Mouse (Mus musculus) neural tube, embryonic 11.5 days (tissue): ENCODE results near the gene Esr1. TPM values are rescaled to one million over a fixed set of nuclear protein-coding genes. Genes with fewer than 3 reads are reported as not detected.

Source experiments
- ATAC-seq: fragments of 200-750 bp; cut with Nextera tagmentation; 2 replicates; pipeline ENCODE4 v1.8.0; 2017; ENCODE audit warnings: moderate number of reproducible peaks, mild to moderate bottlenecking, moderate TSS enrichment, moderate library complexity; ENCODE audit not compliant: insufficient read depth, low FRiP score, low TSS enrichment
- DNase-seq: peaks from one replicate; pipeline ENCODE4 v3.0.0-alpha.2; 2015; ENCODE audit warnings: low spot score
- H3K27ac ChIP-seq: fragments of 300-500 bp; sonication (generic); 2 replicates; pipeline ENCODE4 v1.5.1; 2014; ENCODE audit warnings: low read depth, mild to moderate bottlenecking, low read length
- H3K27me3 ChIP-seq: fragments of 300-500 bp; sonication (generic); 2 replicates; pipeline ENCODE4 v1.6.1; 2014; ENCODE audit warnings: mild to moderate bottlenecking, low read length, mixed read lengths; ENCODE audit not compliant: control insufficient read depth, insufficient read depth
- H3K36me3 ChIP-seq: fragments of 300-500 bp; sonication (generic); 2 replicates; pipeline ENCODE4 v1.6.1; 2014; ENCODE audit warnings: mild to moderate bottlenecking, low read length, moderate library complexity, mixed read lengths; ENCODE audit not compliant: control insufficient read depth, insufficient read depth
- H3K4me1 ChIP-seq: fragments of 300-500 bp; sonication (generic); 2 replicates; pipeline ENCODE4 v1.6.1; 2014; ENCODE audit warnings: low read length, mixed read lengths; ENCODE audit not compliant: control insufficient read depth, insufficient read depth
- H3K4me2 ChIP-seq: fragments of 300-500 bp; sonication (generic); 2 replicates; pipeline ENCODE4 v1.6.1; 2014; ENCODE audit warnings: low read depth, mild to moderate bottlenecking, moderate library complexity
- H3K4me3 ChIP-seq: fragments of 300-500 bp; sonication (generic); 2 replicates; pipeline ENCODE4 v1.5.1; 2014; ENCODE audit warnings: low read depth, low read length
- H3K9ac ChIP-seq: fragments of 300-500 bp; sonication (generic); 2 replicates; pipeline ENCODE4 v1.6.1; 2014; ENCODE audit warnings: mild to moderate bottlenecking, low read length
- H3K9me3 ChIP-seq: fragments of 300-500 bp; sonication (generic); 2 replicates; pipeline ENCODE4 v1.6.1; 2016; ENCODE audit warnings: low read length; ENCODE audit not compliant: control insufficient read depth
- WGBS: fragments of 180-500 bp; shearing (Covaris S2); extraction: QIAGEN DNeasy Blood & Tissue Kit; methylation state at CpG from one replicate; pipeline ENCODE4 v1.1.7; 2014; 5-methylcytosine and 5-hydroxymethylcytosine counted together
- polyA plus RNA-seq: library from polyadenylated mRNA; unstranded; fragments of >200 nt; fragmentation: Nextera tagmentation; extraction: Ambion mirVana; gene quantifications from 2 replicates; pipeline ENCODE4 v1.2.1, GENCODE M21; 2014

Esr1 gene
- polyA plus RNA-seq, 1 experiment from 2014 or later = 0.08 TPM

DNA sequence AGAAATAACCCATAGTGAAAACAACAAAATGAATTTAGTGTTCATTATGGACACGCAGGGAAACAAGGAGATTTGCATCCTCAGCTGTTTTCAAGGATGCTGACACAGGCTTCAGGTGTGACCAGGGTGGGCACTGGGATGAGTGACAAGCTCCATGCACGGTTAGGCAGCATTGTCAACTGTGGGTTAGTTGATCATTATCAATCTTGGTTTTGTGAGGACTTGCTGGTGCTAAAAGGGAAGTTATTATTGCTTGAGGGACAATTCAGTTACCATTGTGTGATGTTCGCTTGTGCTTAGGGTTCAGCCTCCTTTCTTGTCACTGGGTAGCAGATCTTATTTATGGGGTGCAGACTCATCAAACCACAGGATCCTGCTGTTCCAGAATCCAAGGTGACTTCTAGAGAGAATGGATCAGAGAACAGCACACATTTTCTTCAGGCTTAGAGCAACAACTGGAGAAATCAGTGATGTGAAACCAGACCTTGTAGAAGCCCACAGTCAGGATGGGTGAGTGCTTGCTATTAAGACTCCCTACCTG is 186.9 kb downstream of the Esr1 start:
- H3K27ac ChIP-seq = no peak overlapping the region
- no peaks in the 10 kb centered on the region for H3K9me3 ChIP-seq
- H3K4me3 ChIP-seq = no peak overlapping the region
- DNase-seq = no peak
- no peak for ATAC-seq
- H3K4me2 ChIP-seq = no peak overlapping the region
- H3K36me3 ChIP-seq = no peaks in the 10 kb centered on the region
- H3K4me1 ChIP-seq = no peaks in the 10 kb centered on the region
- WGBS = 80% methylated on average over 3 of the region's 3 CpGs
- H3K9ac ChIP-seq = no peak overlapping the region
- no peaks in the 10 kb centered on the region for H3K27me3 ChIP-seq

DNA sequence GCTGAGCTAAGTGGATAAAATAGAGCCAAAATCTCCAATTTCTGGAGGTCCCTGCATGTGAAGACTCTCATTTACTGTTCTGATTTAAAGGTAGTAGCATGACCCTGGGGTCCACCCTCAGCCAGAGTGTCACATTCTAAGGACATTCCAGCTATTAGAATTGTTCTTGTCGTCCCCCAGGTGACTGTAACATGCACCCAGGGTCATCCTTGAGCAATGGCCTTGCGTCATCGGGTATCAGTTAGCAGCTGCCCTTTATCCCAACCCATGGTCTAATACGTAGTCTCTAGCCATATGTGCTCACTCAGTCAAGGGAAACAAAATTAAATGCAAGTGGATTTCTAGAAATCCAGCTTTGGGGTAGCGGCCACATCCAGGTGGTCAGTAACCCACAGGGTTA is 213.0 kb downstream of the Esr1 start:
- ATAC-seq = no peak
- Histone ChIP-seq H3K36me3 (no peaks in the 10 kb centered on the region), H3K4me2 (no peak overlapping the region), H3K27ac (no peak overlapping the region), H3K4me3 (no peak overlapping the region), H3K9ac (no peak overlapping the region), H3K4me1 (no peaks in the 10 kb centered on the region), H3K27me3 (no peaks in the 10 kb centered on the region), H3K9me3 (no peaks in the 10 kb centered on the region)
- DNase-seq = no peak
- 93% methylated on average over 5 of the region's 5 CpGs for WGBS

DNA sequence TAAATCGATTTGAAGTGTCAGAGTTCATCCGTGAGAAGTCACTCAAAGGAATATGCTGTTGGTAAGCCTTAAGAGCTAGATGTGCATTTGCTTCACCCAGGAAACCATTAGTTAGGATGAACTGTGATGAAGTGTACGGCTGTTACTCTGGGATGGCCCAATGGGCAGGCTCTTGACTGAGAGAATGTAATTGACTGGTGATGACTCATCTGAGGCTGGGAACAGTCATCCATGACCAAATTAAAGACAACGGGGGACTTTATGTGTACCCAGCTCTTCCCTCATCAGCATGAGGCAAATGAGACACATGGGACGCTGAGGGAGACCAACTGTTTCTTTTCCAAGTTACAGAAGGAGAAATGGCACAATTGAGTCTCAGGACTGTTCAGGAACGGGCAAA is 219.2 kb downstream of the Esr1 start:
- no peak overlapping the region for H3K4me2 ChIP-seq
- DNase-seq (no peak), ATAC-seq (no peak)
- no peaks in the 10 kb centered on the region for H3K27me3 ChIP-seq
- WGBS = 85% methylated on average over 6 of the region's 6 CpGs
- H3K27ac ChIP-seq = no peak overlapping the region
- no peaks in the 10 kb centered on the region for H3K4me1 ChIP-seq
- no peaks in the 10 kb centered on the region for H3K9me3 ChIP-seq
- no peak overlapping the region for H3K9ac ChIP-seq
- H3K36me3 ChIP-seq = no peaks in the 10 kb centered on the region
- no peak overlapping the region for H3K4me3 ChIP-seq

DNA sequence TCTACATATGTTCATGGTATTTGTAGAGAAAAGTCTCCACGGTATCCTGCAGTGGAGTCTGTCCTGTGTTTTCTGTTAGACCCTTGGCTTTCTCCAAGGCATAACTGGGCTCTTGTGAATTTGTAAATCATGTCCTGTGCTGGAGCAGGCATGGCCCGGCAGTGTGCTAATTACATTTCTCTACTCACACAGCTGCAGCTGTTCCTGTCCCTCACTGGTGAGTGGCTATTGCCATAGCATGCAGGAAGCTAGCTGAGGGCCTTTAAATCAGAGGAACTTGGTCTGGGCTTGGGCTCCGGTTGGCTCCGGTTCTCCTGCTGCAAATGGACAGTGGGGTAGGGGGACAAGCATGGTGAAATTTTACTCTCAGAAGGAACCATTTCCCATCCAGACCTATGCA is 226.7 kb downstream of the Esr1 start:
- no peak overlapping the region for H3K4me3 ChIP-seq
- DNase-seq (no peak), ATAC-seq (no peak)
- WGBS = 84% methylated on average over 4 of the region's 4 CpGs
- H3K9me3 ChIP-seq = no peaks in the 10 kb centered on the region
- H3K27ac ChIP-seq = no peak overlapping the region
- H3K27me3 ChIP-seq = no peaks in the 10 kb centered on the region
- H3K9ac ChIP-seq = no peak overlapping the region
- H3K36me3 ChIP-seq = no peaks in the 10 kb centered on the region
- H3K4me1 ChIP-seq = no peaks in the 10 kb centered on the region
- H3K4me2 ChIP-seq = no peak overlapping the region

DNA sequence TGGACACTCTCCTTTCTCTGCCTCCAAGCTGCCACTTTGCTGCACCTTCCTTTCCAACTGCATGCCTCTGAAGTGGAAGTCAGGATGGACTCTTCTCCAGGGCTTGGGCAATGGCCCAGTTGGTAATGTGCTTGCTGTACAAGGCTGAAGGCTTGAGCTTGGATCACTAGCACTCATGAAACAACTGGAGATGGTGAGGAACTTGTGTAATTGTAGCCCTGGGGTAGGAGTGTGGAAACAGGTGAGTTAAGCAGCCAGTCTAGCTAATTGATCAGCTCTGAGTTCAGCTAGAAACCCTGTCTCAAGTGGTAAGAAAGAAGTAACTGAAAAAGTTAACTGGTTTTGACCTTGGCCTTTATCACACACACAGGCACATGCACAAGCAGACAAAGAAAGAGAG is 229.6 kb downstream of the Esr1 start:
- Histone ChIP-seq H3K4me3 (no peak overlapping the region), H3K36me3 (no peaks in the 10 kb centered on the region), H3K9ac (no peak overlapping the region), H3K4me2 (no peak overlapping the region), H3K27me3 (no peaks in the 10 kb centered on the region), H3K4me1 (no peaks in the 10 kb centered on the region), H3K27ac (no peak overlapping the region), H3K9me3 (no peaks in the 10 kb centered on the region)
- ATAC-seq = no peak
- no peak for DNase-seq

DNA sequence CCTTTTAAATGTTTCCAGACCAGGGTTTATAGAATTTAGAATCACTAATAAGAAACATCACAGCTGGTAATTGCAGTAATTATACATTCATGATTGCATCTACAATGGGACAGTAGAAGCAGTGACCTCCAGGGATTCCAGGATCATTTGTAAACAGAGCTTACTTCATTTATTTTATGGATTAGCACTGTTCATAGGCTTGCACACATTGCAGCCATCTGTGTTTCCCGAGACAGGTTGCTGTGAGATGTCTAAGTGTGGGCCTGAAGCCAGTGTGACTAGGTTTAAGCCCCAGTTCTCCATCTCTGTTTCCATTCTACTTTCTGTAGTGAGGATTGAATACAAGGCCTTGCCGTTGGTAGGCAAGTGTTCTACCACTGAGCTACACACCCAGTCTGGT is 236.1 kb downstream of the Esr1 start:
- DNase-seq (no peak), ATAC-seq (no peak)
- no peak overlapping the region for H3K4me3 ChIP-seq
- H3K9me3 ChIP-seq = no peaks in the 10 kb centered on the region
- no peaks in the 10 kb centered on the region for H3K36me3 ChIP-seq
- no peak overlapping the region for H3K9ac ChIP-seq
- H3K27me3 ChIP-seq = no peaks in the 10 kb centered on the region
- no peak overlapping the region for H3K4me2 ChIP-seq
- no peaks in the 10 kb centered on the region for H3K4me1 ChIP-seq
- WGBS = 76% methylated on average over 2 of the region's 2 CpGs
- H3K27ac ChIP-seq = no peak overlapping the region

DNA sequence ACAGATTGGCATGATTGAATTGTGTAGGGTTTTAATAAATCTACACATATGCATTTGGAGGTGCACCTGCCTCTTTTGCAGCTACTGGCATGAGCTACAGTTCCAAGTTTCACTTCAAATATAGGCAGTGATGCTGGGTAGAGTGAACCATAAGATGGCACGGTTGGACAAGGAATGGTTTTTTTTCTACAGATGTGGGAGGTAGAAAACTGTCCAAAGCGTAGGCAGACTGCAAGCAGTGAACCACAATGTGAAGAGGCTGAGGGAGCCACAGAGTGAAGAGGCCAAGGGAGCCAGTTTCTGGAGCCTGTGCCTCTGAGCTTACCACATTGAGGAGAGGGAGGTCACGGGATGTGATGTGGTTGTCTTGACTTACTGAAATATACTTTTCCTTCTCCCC is 238.5 kb downstream of the Esr1 start:
- Histone ChIP-seq H3K9ac (no peak overlapping the region), H3K4me3 (no peak overlapping the region), H3K9me3 (no peaks in the 10 kb centered on the region), H3K27ac (no peak overlapping the region), H3K4me2 (no peak overlapping the region), H3K36me3 (no peaks in the 10 kb centered on the region), H3K27me3 (no peaks in the 10 kb centered on the region), H3K4me1 (no peaks in the 10 kb centered on the region)
- DNase-seq (no peak), ATAC-seq (no peak)
- WGBS = 95% methylated on average over 3 of the region's 3 CpGs

DNA sequence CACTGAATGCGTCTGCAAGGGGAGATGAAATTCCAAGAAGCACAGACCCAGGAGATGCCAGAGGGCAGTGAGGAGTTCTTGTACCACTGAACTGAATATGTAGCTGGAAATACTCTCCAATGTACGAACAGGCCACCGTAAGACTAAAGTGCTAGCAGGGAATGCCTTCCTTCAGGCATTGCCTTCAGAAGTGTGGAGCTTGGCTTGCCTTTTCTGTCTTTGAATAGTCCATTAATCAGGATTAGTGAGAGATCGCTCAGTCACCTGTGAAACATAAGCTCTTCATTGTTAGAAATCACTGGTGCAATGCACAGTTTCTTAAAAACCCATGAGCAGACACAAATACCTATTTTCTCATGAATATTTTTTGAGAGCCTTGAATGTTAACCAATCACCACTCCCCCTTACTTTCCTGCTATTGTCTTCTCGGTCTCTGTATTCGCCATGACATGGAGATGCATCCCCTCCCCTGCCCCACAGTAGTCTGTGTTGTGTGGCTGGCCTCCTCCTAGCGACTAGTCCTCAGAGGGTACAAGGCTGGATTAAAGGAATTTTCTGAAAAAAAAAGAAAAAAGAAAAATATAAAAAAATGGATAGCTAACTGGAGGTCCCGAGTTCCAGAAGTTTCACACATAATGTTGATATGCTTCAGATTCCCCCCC is 263.8 kb downstream of the Esr1 start:
- no peak overlapping the region for H3K27ac ChIP-seq
- no peaks in the 10 kb centered on the region for H3K4me1 ChIP-seq
- H3K9ac ChIP-seq = no peak overlapping the region
- no peaks in the 10 kb centered on the region for H3K9me3 ChIP-seq
- no peak for DNase-seq
- H3K4me2 ChIP-seq = no peak overlapping the region
- ATAC-seq = no peak
- 72% methylated on average over 8 of the region's 8 CpGs for WGBS
- H3K36me3 ChIP-seq = no peaks in the 10 kb centered on the region
- H3K4me3 ChIP-seq = no peak overlapping the region
- H3K27me3 ChIP-seq = no peaks in the 10 kb centered on the region

DNA sequence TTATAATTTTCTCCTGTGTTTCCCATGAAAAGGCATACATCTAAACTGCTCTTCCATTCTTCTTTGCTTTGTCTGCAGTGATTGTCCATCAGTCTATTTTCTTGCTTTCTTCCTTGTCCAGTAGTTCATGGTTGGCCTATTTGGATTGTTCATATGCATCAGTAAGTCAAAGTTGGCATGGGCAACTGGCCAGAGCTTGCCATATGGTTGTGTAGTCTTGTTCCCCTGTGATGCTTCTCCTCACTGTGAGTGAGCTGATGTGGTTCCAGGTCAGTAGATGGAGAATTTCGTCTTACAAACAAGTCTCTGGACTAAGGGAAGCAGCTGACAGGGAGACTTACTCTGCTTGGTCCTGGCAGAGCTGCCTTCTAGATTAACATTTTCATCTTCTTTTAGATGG is 270.0 kb downstream of the Esr1 start:
- ATAC-seq (no peak), DNase-seq (no peak)
- WGBS = 75% methylated on average over 1 of the region's 1 CpGs
- Histone ChIP-seq H3K4me2 (no peak overlapping the region), H3K36me3 (no peaks in the 10 kb centered on the region), H3K9ac (no peak overlapping the region), H3K4me3 (no peak overlapping the region), H3K27ac (no peak overlapping the region), H3K4me1 (no peaks in the 10 kb centered on the region), H3K9me3 (no peaks in the 10 kb centered on the region), H3K27me3 (no peaks in the 10 kb centered on the region)
